ENCODE assay signal across 11 mouse cellular contexts in genomic region chr9:59129252-59129651, GRCm38 (mm10).
A peak's percentile ranks its signal among the peaks of the same experiment; 100 is the strongest.
DNase-seq lines count a peak whose midpoint lies in the region; ATAC-seq lines count a peak whose summit lies in the region.
"Had no signal": no experiment of that assay in that cellular context is flagged by ENCODE, and none has a peak within 500 bp of the region (broad histone marks: within the 10 kb centered on the region; RNA-seq: fewer than 3 reads in every experiment).

No protein-coding gene starts in this region.

- peaks cover 19% of the 10 kb centered on the region for H3K4me1 ChIP-seq in neural tube, embryonic 15.5 days
- H3K4me1 ChIP-seq in forebrain, embryonic 12.5 days = peaks cover 2% of the 10 kb centered on the region; the same call in 1 of the 2 replicates
- H3K4me1 ChIP-seq: liver, embryonic 13.5 days had no signal

- no peak overlapping the region for H3K9ac ChIP-seq in neural tube, embryonic 15.5 days (replicated peaks)
- no peak overlapping the region for H3K9ac ChIP-seq in forebrain, embryonic 12.5 days
- H3K9ac ChIP-seq: liver, embryonic 13.5 days had no signal

- no peak overlapping the region for H3K4me2 ChIP-seq in neural tube, embryonic 15.5 days
- no peak overlapping the region for H3K4me2 ChIP-seq in forebrain, embryonic 12.5 days
- H3K4me2 ChIP-seq: liver, embryonic 13.5 days had no signal

- H3K36me3 ChIP-seq in neural tube, embryonic 15.5 days = no peaks in the 10 kb centered on the region
- no peaks in the 10 kb centered on the region for H3K36me3 ChIP-seq in forebrain, embryonic 12.5 days (replicated peaks)
- H3K36me3 ChIP-seq: liver, embryonic 13.5 days had no signal

- WGBS in neural tube, embryonic 15.5 days = 94% methylated on average over 1 of the region's 1 CpGs
- WGBS in forebrain, embryonic 12.5 days = 88% methylated on average over 1 of the region's 1 CpGs

- no peak overlapping the region for H3K4me3 ChIP-seq in neural tube, embryonic 15.5 days (replicated peaks)
- H3K4me3 ChIP-seq in forebrain, embryonic 12.5 days (replicated peaks) = no peak overlapping the region
- H3K4me3 ChIP-seq: liver, embryonic 13.5 days had no signal

- 0 out of 2 replicates have a peak overlapping the region, but pooled peaks have one; percentile 11 for H3K27ac ChIP-seq in neural tube, embryonic 15.5 days (replicated peaks)
- H3K27ac ChIP-seq in forebrain, embryonic 12.5 days = no peak overlapping the region
- H3K27ac ChIP-seq: liver, embryonic 13.5 days had no signal

- no peaks in the 10 kb centered on the region for H3K9me3 ChIP-seq in neural tube, embryonic 15.5 days (replicated peaks)
- no peaks in the 10 kb centered on the region for H3K9me3 ChIP-seq in forebrain, embryonic 12.5 days
- H3K9me3 ChIP-seq: liver, embryonic 13.5 days had no signal

- peak; percentile 5 for DNase-seq in adrenal gland, adult 8-10 months
- no peak for DNase-seq in adrenal gland, postnatal 4 days (ENCODE audit: low spot score in 2 of 2)
- peak; percentile 15 for DNase-seq in heart, adult 8-10 months (ENCODE audit: low spot score)
- no peak for DNase-seq in heart, postnatal 25 days (ENCODE audit: low spot score)
- no peak for DNase-seq in neural tube, embryonic 10.5 days (ENCODE audit: extremely low spot score, low spot score)
- peak; percentile 41 for DNase-seq in lung, postnatal 36 days
- DNase-seq: cerebellum, adult 11-12 months; liver, embryonic 13.5 days had no signal

- intact Hi-C loops in heart, postnatal 25 days (cut with DNase I) = no loop called here

- no peaks in the 10 kb centered on the region for H3K27me3 ChIP-seq in neural tube, embryonic 15.5 days (replicated peaks)
- H3K27me3 ChIP-seq in forebrain, embryonic 12.5 days = no peaks in the 10 kb centered on the region

- no peak for ATAC-seq in neural tube, embryonic 15.5 days (ENCODE audit: low FRiP score)
- ATAC-seq in forebrain, embryonic 12.5 days (ENCODE audit: low FRiP score) = no peak
- ATAC-seq: inflammation-experienced regulatory T-cells, adult 6 months had no signal

Comparison
In these comparisons a context has a peak if more than half of its experiments do, and no peak if none do; other contexts are left out.
1. DNase-seq: peak in adrenal gland, adult 8-10 months (single experiment), heart, adult 8-10 months (single experiment) and lung, postnatal 36 days (single experiment); none in adrenal gland, postnatal 4 days (0 of 2), heart, postnatal 25 days (single experiment) and neural tube, embryonic 10.5 days (single experiment).